Mouse (Mus musculus) C2C12 (cell line): ENCODE data around the gene Son.

Experiments used
- CTCF ChIP-seq: IDR thresholded peaks from one replicate; pipeline ENCODE4 v1.5.1; 2011; ENCODE audit not compliant: control insufficient read depth, insufficient read depth, insufficient read length
- MYOG ChIP-seq: IDR thresholded peaks from one replicate; pipeline ENCODE4 v1.6.1; 2011; ENCODE audit not compliant: control insufficient read depth, insufficient read length; ENCODE audit errors: extremely low read depth
- USF1 ChIP-seq: IDR thresholded peaks from one replicate; pipeline ENCODE4 v1.6.1; 2011; ENCODE audit warnings: low read depth, mild to moderate bottlenecking, control low read depth, moderate library complexity

- TF ChIP-seq CTCF, result no peak
- no peak for TF ChIP-seq USF1
- no peak for TF ChIP-seq MYOG
These were observed 16.7 kb upstream of the Son start for GRCm38 (mm10) chr16:91630584-91630983.
